Mouse (Mus musculus): ENCODE measurements around the gene Ppp2ca. TPM values are rescaled to one million over a fixed set of nuclear protein-coding genes. Genes with fewer than 3 reads are reported as not detected.

Gene Ppp2ca
- total RNA-seq (2021): 100 to 1,000 TPM; 107 to 108 TPM
- long read RNA-seq, full-length matches to known transcripts: 682 of 711 reads
- long read RNA-seq, partial matches to known transcripts: 24 of 711 reads
- long read RNA-seq, other reads (novel, unspliced or antisense): 5 of 711 reads

DNA sequence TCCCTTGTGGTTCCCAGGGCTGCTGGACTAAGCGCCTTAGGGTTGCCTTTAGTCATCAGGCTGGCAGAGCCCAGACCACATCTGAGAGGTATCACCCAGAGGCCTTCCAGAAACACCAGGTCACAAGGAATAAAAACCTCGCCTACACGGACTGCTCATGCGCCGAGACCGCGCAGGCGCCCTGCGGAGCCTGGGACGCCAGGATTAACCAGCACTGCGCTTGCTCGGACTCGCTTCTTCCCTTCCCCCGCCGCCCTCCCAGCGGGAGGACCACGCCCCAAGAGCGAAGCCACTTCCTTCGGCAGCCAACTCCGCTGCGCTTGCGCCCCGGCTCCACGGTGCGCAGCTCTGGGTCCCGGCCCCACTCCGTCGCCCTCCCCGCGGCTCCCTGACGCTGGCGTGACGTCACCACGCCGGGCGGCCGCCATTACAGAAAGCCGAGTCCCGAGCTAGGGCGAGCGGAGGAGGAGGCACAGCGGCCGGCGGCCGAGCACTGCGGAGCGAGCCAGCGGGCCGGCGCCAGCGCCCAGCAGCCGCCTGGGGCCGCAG lies at the start of gene Ppp2ca:
Gene Ppp2ca (plus strand): TSS at position 284 of the 549 bp plus-strand sequence.
- DNase-seq (ENCODE audit: low spot score in 2 of 2): peak; percentile 99

- no peak for DNase-seq (ENCODE audit: low spot score in 2 of 2)
Measured at GRCm38 (mm10) chr11:52053371-52053770, 45.1 kb upstream of the Ppp2ca start.

DNA sequence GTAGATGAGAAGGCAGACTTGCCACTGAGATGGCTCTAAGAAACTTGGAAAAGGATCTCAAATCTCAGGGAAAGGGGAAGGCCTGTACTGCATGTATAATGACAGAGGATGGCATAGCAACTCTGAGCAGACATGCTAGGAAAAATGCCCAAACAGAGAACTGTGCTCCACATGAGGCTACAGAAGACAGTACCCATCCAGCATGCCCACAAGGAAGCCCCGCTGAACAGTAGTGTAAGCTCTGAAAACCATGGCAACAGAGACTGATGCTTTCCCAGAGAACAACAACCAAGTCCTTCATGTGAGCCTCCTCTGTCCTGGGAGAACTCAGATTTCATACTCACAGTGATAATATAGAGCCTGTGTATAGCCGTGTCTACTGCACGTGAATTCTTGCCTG lies 43.8 kb upstream of the Ppp2ca start:
- no peak for DNase-seq (ENCODE audit: low spot score in 2 of 2)

GRCm38 (mm10) chr11:52056198-52056597 lies 42.3 kb upstream of the Ppp2ca start:
- no peak for DNase-seq (ENCODE audit: low spot score in 2 of 2)

DNA sequence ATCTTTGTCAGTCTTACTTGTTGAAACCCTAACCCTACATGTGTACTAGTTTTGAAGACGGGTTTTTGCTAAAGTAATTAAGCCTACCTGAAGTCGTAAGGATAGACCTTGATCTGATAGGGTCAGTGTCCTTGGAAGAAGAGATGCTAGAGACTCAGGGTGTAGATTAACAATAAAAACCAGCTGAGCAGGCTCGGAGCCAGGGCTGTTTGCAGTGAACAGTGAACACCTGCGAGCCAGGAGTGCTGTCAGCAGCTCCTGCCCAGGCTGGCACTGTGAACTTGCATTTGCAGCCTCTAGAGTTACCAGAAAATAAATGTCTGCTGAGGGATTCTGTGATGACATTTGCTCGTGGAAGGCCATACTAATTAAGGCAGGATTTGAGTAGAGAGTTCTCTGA lies 39.5 kb upstream of the Ppp2ca start:
- no peak for DNase-seq (ENCODE audit: low spot score in 2 of 2)

DNA sequence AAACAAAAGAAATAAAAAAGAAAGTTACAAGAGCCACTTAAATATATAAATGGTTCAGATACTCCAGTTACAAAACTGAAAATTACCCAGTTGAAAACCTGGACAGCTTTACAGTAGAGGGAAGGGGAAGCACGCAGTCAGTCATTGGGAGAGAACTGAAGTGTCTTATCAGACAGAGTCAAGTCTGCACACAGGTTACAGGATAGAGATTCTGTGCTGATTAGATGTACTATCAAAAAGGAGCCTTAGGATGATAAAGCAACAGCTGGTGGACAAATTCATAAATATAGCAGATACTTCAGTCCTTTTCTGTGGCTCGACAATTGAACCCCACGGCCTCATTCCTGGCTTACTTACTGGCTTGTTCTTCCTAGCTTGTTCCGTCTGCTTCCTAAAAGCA lies 38.2 kb upstream of the Ppp2ca start:
- DNase-seq (ENCODE audit: low spot score in 2 of 2): no peak

- DNase-seq (ENCODE audit: low spot score in 2 of 2): no peak
Measured at GRCm38 (mm10) chr11:52062406-52062805, 36.1 kb upstream of the Ppp2ca start.

GRCm38 (mm10) chr11:52064398-52064797 lies 34.1 kb upstream of the Ppp2ca start:
- DNase-seq (ENCODE audit: low spot score in 2 of 2): no peak

- no peak for DNase-seq (ENCODE audit: low spot score in 2 of 2)
Measured at GRCm38 (mm10) chr11:52065841-52066240, 32.6 kb upstream of the Ppp2ca start.

DNA sequence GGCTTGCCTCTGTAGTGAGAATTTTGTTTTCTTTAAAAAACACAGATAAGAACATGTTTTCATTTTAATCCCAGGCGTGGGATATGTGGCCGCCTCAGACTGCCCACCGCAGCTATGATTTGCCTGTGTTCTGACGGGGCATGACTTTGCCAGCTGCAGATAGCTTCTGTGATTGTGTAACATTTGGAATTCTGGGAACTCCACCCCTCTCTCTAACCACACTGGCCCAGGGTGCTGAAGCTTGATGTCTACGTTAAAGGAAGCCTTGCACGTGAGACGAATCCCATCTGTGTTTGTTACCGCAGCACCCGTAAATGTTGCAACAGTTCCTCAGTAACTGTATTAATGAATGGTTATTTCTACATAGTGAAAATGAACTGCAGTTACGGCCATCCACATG lies 26.7 kb upstream of the Ppp2ca start:
- no peak for DNase-seq (ENCODE audit: low spot score in 2 of 2)

DNA sequence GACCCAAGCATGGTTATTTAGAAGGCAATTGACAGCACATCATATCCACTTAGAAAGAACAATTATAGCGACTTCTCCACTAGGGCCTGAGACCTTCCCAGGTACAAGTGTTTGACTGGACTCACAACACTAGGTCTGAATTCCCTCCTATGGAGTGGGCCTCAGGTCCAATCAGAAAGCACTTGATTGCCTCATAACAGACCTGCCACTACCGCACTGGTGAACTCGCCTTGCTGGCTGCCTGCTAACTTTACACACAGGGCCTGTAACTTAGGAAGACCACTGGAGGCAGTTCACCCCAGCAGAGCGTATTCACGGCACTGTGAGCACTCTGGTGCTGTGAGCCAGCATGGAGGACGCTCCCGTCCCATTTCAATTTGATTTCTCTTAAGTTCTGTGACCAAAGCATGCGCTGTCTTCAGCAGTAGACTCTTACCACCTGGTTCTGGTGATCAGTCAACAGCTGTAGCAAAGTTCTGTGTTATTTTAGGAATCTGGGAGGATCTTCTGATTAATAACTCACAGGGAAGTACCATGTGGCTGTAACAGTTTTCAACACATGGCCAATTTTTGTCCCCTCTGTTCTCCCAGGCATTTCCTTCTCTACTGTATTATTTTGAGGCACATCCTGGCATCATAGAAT lies 24.8 kb upstream of the Ppp2ca start:
- no peak for DNase-seq (ENCODE audit: low spot score in 2 of 2)

GRCm38 (mm10) chr11:52074626-52075470 lies 23.6 kb upstream of the Ppp2ca start:
- DNase-seq (ENCODE audit: low spot score in 2 of 2): no peak

- DNase-seq (ENCODE audit: low spot score in 2 of 2): no peak
Measured at GRCm38 (mm10) chr11:52075794-52076633, 22.5 kb upstream of the Ppp2ca start.

- no peak for DNase-seq (ENCODE audit: low spot score in 2 of 2)
Measured at GRCm38 (mm10) chr11:52076742-52077352, 21.6 kb upstream of the Ppp2ca start.

DNA sequence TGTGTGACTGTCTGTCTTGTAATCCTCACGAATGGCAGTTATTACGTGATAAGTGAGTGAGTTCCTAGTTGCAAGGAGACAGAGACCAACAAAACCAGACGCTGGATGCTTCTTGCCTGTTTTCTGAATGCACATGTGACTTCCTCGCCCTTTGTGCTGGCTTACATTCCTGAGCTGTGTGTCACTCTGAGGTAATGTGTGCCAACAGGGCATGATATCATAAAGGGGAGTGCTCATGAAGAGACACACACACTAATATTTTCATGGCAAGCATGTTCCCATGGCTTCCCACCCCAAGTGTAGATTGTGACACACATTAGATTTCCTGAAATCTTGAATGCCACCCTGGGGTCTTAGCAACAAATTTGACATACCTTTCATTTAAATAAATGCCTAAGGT lies 20.5 kb upstream of the Ppp2ca start:
- DNase-seq (ENCODE audit: low spot score in 2 of 2): no peak

- no peak for DNase-seq (ENCODE audit: low spot score in 2 of 2)
Measured at GRCm38 (mm10) chr11:52079978-52080377, 18.5 kb upstream of the Ppp2ca start.

DNA sequence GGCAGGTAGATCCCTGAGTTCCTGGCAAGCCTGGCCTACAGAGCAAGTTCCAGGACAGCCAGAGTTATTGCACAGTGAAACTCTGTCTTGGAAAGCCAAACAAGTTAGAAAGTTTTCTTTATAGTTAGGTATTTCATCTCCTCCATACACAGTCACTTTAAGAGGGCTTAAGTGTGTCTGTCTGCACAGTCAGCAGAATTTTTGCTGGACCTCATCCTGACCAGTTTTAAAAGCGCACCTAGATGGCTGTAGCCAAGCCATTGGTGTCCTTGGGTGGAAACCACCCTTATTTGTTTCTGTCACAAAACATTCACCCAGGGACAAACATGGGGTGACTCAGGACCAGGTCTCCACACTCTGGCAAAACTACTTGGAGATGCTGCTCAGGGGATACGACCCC lies 17.8 kb upstream of the Ppp2ca start:
- DNase-seq (ENCODE audit: low spot score in 2 of 2): no peak

DNA sequence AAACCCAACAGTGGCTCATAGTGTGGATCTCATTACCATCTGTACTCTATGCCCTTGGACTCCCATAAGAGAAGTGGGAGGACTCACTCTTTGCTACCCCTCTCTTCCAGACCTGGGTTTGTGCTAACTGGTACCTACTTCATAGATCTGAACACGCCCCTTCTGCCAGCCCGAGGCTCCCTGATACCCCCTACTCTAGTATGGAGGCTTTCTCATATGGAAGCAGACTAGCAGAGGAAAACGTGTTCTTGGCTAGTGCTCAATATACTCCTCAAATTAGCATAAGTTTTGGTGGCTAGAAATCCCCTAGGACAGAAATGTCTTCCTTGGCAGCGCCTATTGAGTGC lies 12.7 kb upstream of the Ppp2ca start:
- DNase-seq (ENCODE audit: low spot score in 2 of 2): no peak

GRCm38 (mm10) chr11:52086204-52086864 lies 12.1 kb upstream of the Ppp2ca start:
- DNase-seq (ENCODE audit: low spot score in 2 of 2): peak; percentile 59 to 78

GRCm38 (mm10) chr11:52089291-52089690 lies 9.2 kb upstream of the Ppp2ca start:
- DNase-seq (ENCODE audit: low spot score in 2 of 2): no peak
